Mouse (Mus musculus): Measurements from ENCODE around the gene Ak5. TPM values are rescaled to one million over a fixed set of nuclear protein-coding genes. Genes with fewer than 3 reads are reported as not detected.

Gene Ak5
- total and polyA plus RNA-seq, 2 experiments from 2014 or later: 0.11 TPM; not detected in 1

GRCm38 (mm10) chr3:152497842-152498241 is 170.3 kb downstream of the Ak5 start:
- DNase-seq (ENCODE audit: low spot score) (no peak), ATAC-seq (ENCODE audit: insufficient read depth, low read depth) (no peak)
- H3K27me3 ChIP-seq (ENCODE audit: control insufficient read depth, insufficient read depth, low read length): 0 out of 2 replicates have a peak, but pooled peaks cover 3% of the 10 kb centered on the region
- 81% methylated on average over 2 of the region's 2 CpGs for WGBS
- no peaks in the 10 kb centered on the region for H3K9me3 ChIP-seq (replicated peaks; ENCODE audit: control insufficient read depth, low read length)
- no peak overlapping the region for H3K4me2 ChIP-seq (ENCODE audit: low read depth, low read length)
- no peak overlapping the region for H3K9ac ChIP-seq (replicated peaks; ENCODE audit: low read depth, low read length)
- H3K36me3 ChIP-seq (replicated peaks; ENCODE audit: control insufficient read depth, insufficient read depth, low read length): no peaks in the 10 kb centered on the region
- H3K4me3 ChIP-seq (ENCODE audit: low read depth, low read length): no peak overlapping the region
- H3K4me1 ChIP-seq (ENCODE audit: control insufficient read depth, insufficient read depth): peaks cover 13% of the 10 kb centered on the region; the same call in 1 of the 2 replicates
- no peak overlapping the region for H3K27ac ChIP-seq (ENCODE audit: low read depth)
- no peak for TF ChIP-seq CTCF (IDR thresholded peaks at IDR 0.05; ENCODE audit: low read depth)
- TF ChIP-seq EP300 (IDR thresholded peaks at IDR 0.05; ENCODE audit: low read depth): no peak

- TF ChIP-seq CTCF (IDR thresholded peaks at IDR 0.05; ENCODE audit: low read depth): no peak
- TF ChIP-seq EP300 (IDR thresholded peaks at IDR 0.05; ENCODE audit: low read depth): no peak
- Histone ChIP-seq H3K27ac (ENCODE audit: low read depth) (no peak overlapping the region), H3K4me2 (ENCODE audit: low read depth, low read length) (no peak overlapping the region), H3K4me3 (ENCODE audit: low read depth, low read length) (no peak overlapping the region), H3K9me3 (replicated peaks; ENCODE audit: control insufficient read depth, low read length) (no peaks in the 10 kb centered on the region), H3K36me3 (replicated peaks; ENCODE audit: control insufficient read depth, insufficient read depth, low read length) (no peaks in the 10 kb centered on the region), H3K4me1 (ENCODE audit: control insufficient read depth, insufficient read depth) (peaks cover 13% of the 10 kb centered on the region; the same call in 1 of the 2 replicates), H3K9ac (replicated peaks; ENCODE audit: low read depth, low read length) (no peak overlapping the region), H3K27me3 (ENCODE audit: control insufficient read depth, insufficient read depth, low read length) (0 out of 2 replicates have a peak, but pooled peaks cover 3% of the 10 kb centered on the region)
- DNase-seq (ENCODE audit: low spot score): no peak
- no peak for ATAC-seq (ENCODE audit: insufficient read depth, low read depth)
- WGBS: 52% methylated on average over 7 of the region's 7 CpGs
Observed at GRCm38 (mm10) chr3:152497084-152497483, 171.1 kb downstream of the Ak5 start.

GRCm38 (mm10) chr3:152495415-152495898 is 172.7 kb downstream of the Ak5 start:
- no peak overlapping the region for H3K9ac ChIP-seq (replicated peaks; ENCODE audit: low read depth, low read length)
- TF ChIP-seq CTCF (IDR thresholded peaks at IDR 0.05; ENCODE audit: low read depth) (no peak), EP300 (IDR thresholded peaks at IDR 0.05; ENCODE audit: low read depth) (no peak)
- peaks cover 13% of the 10 kb centered on the region; the same call in 1 of the 2 replicates for H3K4me1 ChIP-seq (ENCODE audit: control insufficient read depth, insufficient read depth)
- no peak overlapping the region for H3K4me3 ChIP-seq (ENCODE audit: low read depth, low read length)
- no peak overlapping the region for H3K4me2 ChIP-seq (ENCODE audit: low read depth, low read length)
- no peak for ATAC-seq (ENCODE audit: insufficient read depth, low read depth)
- H3K9me3 ChIP-seq (replicated peaks; ENCODE audit: control insufficient read depth, low read length): no peaks in the 10 kb centered on the region
- no peak for DNase-seq (ENCODE audit: low spot score)
- WGBS: 78% methylated on average over 8 of the region's 8 CpGs
- H3K27ac ChIP-seq (ENCODE audit: low read depth): no peak overlapping the region
- H3K36me3 ChIP-seq (replicated peaks; ENCODE audit: control insufficient read depth, insufficient read depth, low read length): no peaks in the 10 kb centered on the region
- 0 out of 2 replicates have a peak, but pooled peaks cover 3% of the 10 kb centered on the region for H3K27me3 ChIP-seq (ENCODE audit: control insufficient read depth, insufficient read depth, low read length)

- Histone ChIP-seq H3K9ac (replicated peaks; ENCODE audit: low read depth, low read length) (no peak overlapping the region), H3K27ac (ENCODE audit: low read depth) (no peak overlapping the region), H3K27me3 (ENCODE audit: control insufficient read depth, insufficient read depth, low read length) (0 out of 2 replicates have a peak, but pooled peaks cover 3% of the 10 kb centered on the region), H3K4me3 (ENCODE audit: low read depth, low read length) (no peak overlapping the region), H3K36me3 (replicated peaks; ENCODE audit: control insufficient read depth, insufficient read depth, low read length) (no peaks in the 10 kb centered on the region), H3K9me3 (replicated peaks; ENCODE audit: control insufficient read depth, low read length) (no peaks in the 10 kb centered on the region), H3K4me1 (ENCODE audit: control insufficient read depth, insufficient read depth) (peaks cover 13% of the 10 kb centered on the region; the same call in 1 of the 2 replicates), H3K4me2 (ENCODE audit: low read depth, low read length) (no peak overlapping the region)
- no peak for DNase-seq (ENCODE audit: low spot score)
- WGBS: 56% methylated on average over 12 of the region's 12 CpGs
- ATAC-seq (ENCODE audit: insufficient read depth, low read depth): no peak
- TF ChIP-seq EP300 (IDR thresholded peaks at IDR 0.05; ENCODE audit: low read depth) (no peak), CTCF (IDR thresholded peaks at IDR 0.05; ENCODE audit: low read depth) (no peak)
Observed at GRCm38 (mm10) chr3:152494667-152495360, 173.3 kb downstream of the Ak5 start.

- H3K9me3 ChIP-seq (replicated peaks; ENCODE audit: control insufficient read depth, low read length): no peaks in the 10 kb centered on the region
- H3K4me2 ChIP-seq (ENCODE audit: low read depth, low read length): no peak overlapping the region; the same call in 1 of the 2 replicates
- H3K9ac ChIP-seq (replicated peaks; ENCODE audit: low read depth, low read length): no peak overlapping the region
- ATAC-seq (ENCODE audit: insufficient read depth, low read depth): peak; percentile 67
- TF ChIP-seq EP300 (IDR thresholded peaks at IDR 0.05; ENCODE audit: low read depth) (peak; percentile 49; the same call in 1 of the 2 replicates), CTCF (IDR thresholded peaks at IDR 0.05; ENCODE audit: low read depth) (no peak)
- H3K27me3 ChIP-seq (ENCODE audit: control insufficient read depth, insufficient read depth, low read length): 0 out of 2 replicates have a peak, but pooled peaks cover 3% of the 10 kb centered on the region
- H3K4me3 ChIP-seq (ENCODE audit: low read depth, low read length): no peak overlapping the region
- H3K27ac ChIP-seq (ENCODE audit: low read depth): no peak overlapping the region
- WGBS: 14% methylated on average over 2 of the region's 2 CpGs
- peaks cover 16% of the 10 kb centered on the region; the same call in 1 of the 2 replicates for H3K4me1 ChIP-seq (ENCODE audit: control insufficient read depth, insufficient read depth)
- no peak for DNase-seq (ENCODE audit: low spot score)
- no peaks in the 10 kb centered on the region for H3K36me3 ChIP-seq (replicated peaks; ENCODE audit: control insufficient read depth, insufficient read depth, low read length)
Observed at GRCm38 (mm10) chr3:152493813-152494212, 174.3 kb downstream of the Ak5 start.

All from heart, postnatal 0 days (tissue).